Mouse (Mus musculus) thymus, adult 18-20 months (tissue): ENCODE measurements around the gene Acat1.
A peak's percentile ranks its signal among the peaks of the same experiment; 100 is the strongest.

Source experiments
- DNase-seq, 2 experiments: peaks; one replicate each; pipeline ENCODE4 v3.0.0; 2022; ENCODE audit warnings: mixed read lengths in 2 of 2

Gene Acat1

GRCm38 (mm10) chr9:53535416-53536320 is 74.5 kb downstream of the Acat1 start:
- peak; percentile 1 to 22 for DNase-seq
